ENCODE assay signal across 8 mouse cellular contexts in genomic region chr2:118887845-118888548, GRCm38 (mm10). TPM values are rescaled to one million over a fixed set of nuclear protein-coding genes. Genes with fewer than 3 reads are reported as not detected.
A peak's percentile ranks its signal among the peaks of the same experiment; 100 is the strongest.
DNase-seq lines count a peak whose midpoint lies in the region; ATAC-seq and TF ChIP-seq lines count a peak whose summit lies in the region.

No protein-coding gene starts in this region.

- peak overlapping the region; percentile 57 for H3K9ac ChIP-seq in heart, embryonic 13.5 days
- H3K9ac ChIP-seq in intestine, postnatal 0 days (ENCODE audit: low read depth, low read length), result no peak overlapping the region
- H3K9ac ChIP-seq in midbrain, postnatal 0 days (replicated peaks; ENCODE audit: low read length, poor library complexity, severe bottlenecking), result no peak overlapping the region

- H3K36me3 ChIP-seq in heart, embryonic 13.5 days, result no peaks in the 10 kb centered on the region
- no peaks in the 10 kb centered on the region for H3K36me3 ChIP-seq in intestine, postnatal 0 days (ENCODE audit: control insufficient read depth, insufficient read depth)
- H3K36me3 ChIP-seq in midbrain, postnatal 0 days (ENCODE audit: insufficient read depth, low read length), result no peaks in the 10 kb centered on the region

- ATAC-seq in heart, embryonic 13.5 days (ENCODE audit: extremely low read depth, insufficient number of reproducible peaks, low FRiP score, low TSS enrichment), result peak; percentile 80
- ATAC-seq in intestine, postnatal 0 days, result no peak
- ATAC-seq in midbrain, postnatal 0 days (ENCODE audit: low FRiP score), result peak; percentile 35; the same call in 1 of the 2 replicates

- H3K27ac ChIP-seq in heart, embryonic 13.5 days (replicated peaks), result peak overlapping the region; percentile 26
- H3K27ac ChIP-seq in cortical plate, adult 2 months (ENCODE audit: insufficient read depth, low read length), result no peak overlapping the region
- no peak overlapping the region for H3K27ac ChIP-seq in intestine, postnatal 0 days (ENCODE audit: low read depth, low read length)
- no peak overlapping the region for H3K27ac ChIP-seq in midbrain, postnatal 0 days (ENCODE audit: low read depth, low read length)

- no peak for TF ChIP-seq CTCF in cortical plate, adult 2 months (IDR thresholded peaks at IDR 0.05; ENCODE audit: extremely low read depth, insufficient read depth, low read length)
- TF ChIP-seq CTCF in intestine, postnatal 0 days (IDR thresholded peaks at IDR 0.05; ENCODE audit: low read depth), result no peak
- no peak for TF ChIP-seq CTCF in midbrain, postnatal 0 days (IDR thresholded peaks at IDR 0.05)

- H3K4me3 ChIP-seq in heart, embryonic 13.5 days, result peak overlapping the region; percentile 21
- H3K4me3 ChIP-seq in cortical plate, adult 2 months (ENCODE audit: insufficient read depth, low read length), result peak overlapping the region; percentile 2; the same call in 1 of the 2 replicates
- no peak overlapping the region for H3K4me3 ChIP-seq in intestine, postnatal 0 days (ENCODE audit: low read depth, low read length)
- peak overlapping the region; percentile 14; the same call in 1 of the 2 replicates for H3K4me3 ChIP-seq in midbrain, postnatal 0 days (ENCODE audit: low read depth, low read length)

- no peak for DNase-seq in heart, adult 11 months
- no peak for DNase-seq in midbrain, postnatal 0 days (ENCODE audit: low spot score)
- DNase-seq in right cerebral cortex, postnatal 4 days, result no peak
- no peak for DNase-seq in layer of hippocampus, adult 18-20 months (ENCODE audit: low spot score in 2 of 2)
- no peak for DNase-seq in layer of hippocampus, postnatal 14 days (ENCODE audit: low spot score in 2 of 2)

- peaks cover 18% of the 10 kb centered on the region for H3K4me1 ChIP-seq in heart, embryonic 13.5 days
- no peaks in the 10 kb centered on the region for H3K4me1 ChIP-seq in cortical plate, adult 2 months (ENCODE audit: control insufficient read depth, insufficient read depth, low read length)
- no peaks in the 10 kb centered on the region for H3K4me1 ChIP-seq in intestine, postnatal 0 days (replicated peaks; ENCODE audit: control insufficient read depth, insufficient read depth, low read length)
- H3K4me1 ChIP-seq in midbrain, postnatal 0 days (ENCODE audit: insufficient read depth, low read length), result no peaks in the 10 kb centered on the region; the same call in 1 of the 2 replicates

- 13% methylated on average over 14 of the region's 14 CpGs for WGBS in heart, embryonic 13.5 days
- 21% methylated on average over 14 of the region's 14 CpGs for WGBS in intestine, postnatal 0 days
- 20% methylated on average over 14 of the region's 14 CpGs for WGBS in midbrain, postnatal 0 days

- H3K27me3 ChIP-seq in heart, embryonic 13.5 days (replicated peaks), result peaks cover 78% of the 10 kb centered on the region
- peaks cover 5% of the 10 kb centered on the region; the same call in 1 of the 2 replicates for H3K27me3 ChIP-seq in intestine, postnatal 0 days (replicated peaks; ENCODE audit: control insufficient read depth, insufficient read depth, low read length)
- H3K27me3 ChIP-seq in midbrain, postnatal 0 days (ENCODE audit: insufficient read depth, low read length), result peaks cover 12% of the 10 kb centered on the region

- H3K4me2 ChIP-seq in heart, embryonic 13.5 days, result peak overlapping the region; percentile 60
- peak overlapping the region; percentile 21; the same call in 1 of the 2 replicates for H3K4me2 ChIP-seq in intestine, postnatal 0 days (replicated peaks; ENCODE audit: low read depth)
- peak overlapping the region; percentile 43 for H3K4me2 ChIP-seq in midbrain, postnatal 0 days (ENCODE audit: low read depth, low read length, poor library complexity, severe bottlenecking)

- H3K9me3 ChIP-seq in heart, embryonic 13.5 days, result no peaks in the 10 kb centered on the region
- no peaks in the 10 kb centered on the region for H3K9me3 ChIP-seq in intestine, postnatal 0 days (ENCODE audit: control insufficient read depth)
- no peaks in the 10 kb centered on the region for H3K9me3 ChIP-seq in midbrain, postnatal 0 days (ENCODE audit: low read length)

- no peak for TF ChIP-seq POLR2A in cortical plate, adult 2 months (IDR thresholded peaks at IDR 0.05; ENCODE audit: extremely low read depth, insufficient read depth, low read length)

RNA-seq across cellular contexts. Expression of gene Bahd1, which starts 12.2 kb away (rescaled TPM):
- polyA plus RNA-seq in heart, embryonic 13.5 days (2015; fragmentation: Nextera tagmentation; extraction: Ambion mirVana), result 2.3 and 3.1 TPM in 2 replicates
- polyA plus RNA-seq in cortical plate, adult 2 months (2012; rRNA removed), result 21.8 and 22.5 TPM in 2 replicates
- 6.1 and 8.9 TPM in 2 replicates for polyA plus RNA-seq in intestine, postnatal 0 days (2015; fragmentation: Nextera tagmentation; extraction: Ambion mirVana)
- 22.0 and 28.6 TPM in 2 replicates for total RNA-seq in midbrain, postnatal 0 days (2014; rRNA removed)
- 6.1 and 6.6 TPM in 2 replicates for polyA plus RNA-seq in midbrain, postnatal 0 days (2015; fragmentation: Nextera tagmentation; extraction: Ambion mirVana)
- total RNA-seq in layer of hippocampus, adult 18-20 months (2021), result 10 to 100 TPM; 65.2 to 68.1 TPM
- 10 to 100 TPM; 36.6 to 36.7 TPM for total RNA-seq in layer of hippocampus, postnatal 14 days (2021)

RNA-seq across cellular contexts. Expression of gene Ivd, which starts 26.2 kb away (rescaled TPM):
- 69.9 and 75.6 TPM in 2 replicates for polyA plus RNA-seq in heart, embryonic 13.5 days (2015; fragmentation: Nextera tagmentation; extraction: Ambion mirVana)
- 104 and 119 TPM in 2 replicates for polyA plus RNA-seq in cortical plate, adult 2 months (2012; rRNA removed)
- polyA plus RNA-seq in intestine, postnatal 0 days (2015; fragmentation: Nextera tagmentation; extraction: Ambion mirVana), result 13.4 and 14.2 TPM in 2 replicates
- total RNA-seq in midbrain, postnatal 0 days (2014; rRNA removed), result 57.5 and 62.4 TPM in 2 replicates
- 50.7 and 54.9 TPM in 2 replicates for polyA plus RNA-seq in midbrain, postnatal 0 days (2015; fragmentation: Nextera tagmentation; extraction: Ambion mirVana)
- total RNA-seq in layer of hippocampus, adult 18-20 months (2021), result 100 to 1,000 TPM in 1 of 2 experiments, 10 to 100 TPM in 1; 94.5 to 101 TPM
- total RNA-seq in layer of hippocampus, postnatal 14 days (2021), result 100 to 1,000 TPM in 1 of 2 experiments, 10 to 100 TPM in 1; 97.2 to 126 TPM

RNA-seq across cellular contexts. Expression of gene Chst14, which starts 38.3 kb away (rescaled TPM):
- polyA plus RNA-seq in heart, embryonic 13.5 days (2015; fragmentation: Nextera tagmentation; extraction: Ambion mirVana), result 19.4 and 21.6 TPM in 2 replicates
- 2.8 and 3.1 TPM in 2 replicates for polyA plus RNA-seq in cortical plate, adult 2 months (2012; rRNA removed)
- 6.7 and 7.4 TPM in 2 replicates for polyA plus RNA-seq in intestine, postnatal 0 days (2015; fragmentation: Nextera tagmentation; extraction: Ambion mirVana)
- 4.9 TPM in 2 replicates for total RNA-seq in midbrain, postnatal 0 days (2014; rRNA removed)
- polyA plus RNA-seq in midbrain, postnatal 0 days (2015; fragmentation: Nextera tagmentation; extraction: Ambion mirVana), result 3.0 and 3.1 TPM in 2 replicates
- 1 to 10 TPM; 3.2 to 3.3 TPM for total RNA-seq in layer of hippocampus, adult 18-20 months (2021)
- 1 to 10 TPM; 2.5 to 3.2 TPM for total RNA-seq in layer of hippocampus, postnatal 14 days (2021)
